Mouse (Mus musculus): ENCODE data around the gene Elovl2.
A peak's percentile ranks its signal among the peaks of the same experiment; 100 is the strongest.
"Not testable (repeated sequence)": the region's sequence is repeated elsewhere in the genome, so short reads cannot be mapped to it uniquely, and the experiment has no call there.

Elovl2 gene

GRCm38 (mm10) chr13:41220304-41220834 lies at the start of gene Elovl2:
Elovl2 (minus strand) TSS chr13:41220405.
- TF ChIP-seq NANOG (IDR thresholded peaks at IDR 0.05; ENCODE audit: borderline replicate concordance, low read length) (no peak), CTCF (conservative IDR thresholded peaks at IDR 0.05; ENCODE audit: low read length) (no peak; the same call in 1 of the 2 replicates), POU5F1 (IDR thresholded peaks at IDR 0.05; ENCODE audit: borderline replicate concordance, low read length) (no peak)
- peak within 1 kb of the TSS; percentile 85 for H3K4me3 ChIP-seq (replicated peaks; ENCODE audit: low read length)
- H3K27me3 ChIP-seq (ENCODE audit: insufficient read depth, low read length) = peaks cover 21% of the 10 kb centered on the region
- no peaks in the 10 kb centered on the region for H3K9me3 ChIP-seq (ENCODE audit: low read length)
- no peaks in the 10 kb centered on the region for H3K4me1 ChIP-seq (replicated peaks; ENCODE audit: low read depth, low read length)
- H3K36me3 ChIP-seq (ENCODE audit: insufficient read depth, low read length) = no peaks in the 10 kb centered on the region

DNA sequence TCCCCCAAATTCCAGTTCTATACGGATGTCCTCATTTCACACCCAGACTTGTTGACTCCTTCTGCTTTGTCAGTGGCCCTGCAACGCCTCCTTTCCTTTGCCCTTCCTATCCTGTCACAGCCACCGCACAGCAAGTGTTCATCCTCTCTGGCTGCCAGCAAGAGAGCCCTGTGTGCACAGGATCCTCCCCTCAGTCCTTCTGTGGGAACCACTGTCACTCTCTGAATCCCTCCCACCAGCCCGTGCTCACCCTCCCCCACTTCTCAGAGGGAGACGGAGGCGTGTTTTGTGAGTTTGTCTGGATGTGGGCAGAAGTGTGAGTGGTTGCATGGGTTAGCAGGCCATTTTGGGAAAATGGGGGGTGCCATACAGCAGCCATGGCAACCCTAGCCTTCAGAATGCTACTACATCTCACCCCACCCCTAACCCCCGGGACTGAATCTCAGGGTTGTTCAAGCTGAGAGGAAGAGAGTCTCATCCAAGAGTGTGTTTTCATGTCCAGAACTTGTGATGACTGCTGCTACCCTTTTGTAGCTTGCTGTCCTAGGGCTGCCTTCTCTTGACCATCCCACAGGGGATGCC lies 47.7 kb upstream of the Elovl2 start:
- Histone ChIP-seq H3K4me3 (replicated peaks; ENCODE audit: low read length) (no peak overlapping the region), H3K4me1 (replicated peaks; ENCODE audit: low read depth, low read length) (peaks cover 10% of the 10 kb centered on the region), H3K36me3 (ENCODE audit: insufficient read depth, low read length) (peaks cover 11% of the 10 kb centered on the region), H3K27me3 (ENCODE audit: insufficient read depth, low read length) (no peaks in the 10 kb centered on the region), H3K9me3 (ENCODE audit: low read length) (no peaks in the 10 kb centered on the region)
- TF ChIP-seq CTCF (conservative IDR thresholded peaks at IDR 0.05; ENCODE audit: low read length) = no peak
- TF ChIP-seq POU5F1 (IDR thresholded peaks at IDR 0.05; ENCODE audit: borderline replicate concordance, low read length) = no peak
- TF ChIP-seq NANOG (IDR thresholded peaks at IDR 0.05; ENCODE audit: borderline replicate concordance, low read length) = no peak

DNA sequence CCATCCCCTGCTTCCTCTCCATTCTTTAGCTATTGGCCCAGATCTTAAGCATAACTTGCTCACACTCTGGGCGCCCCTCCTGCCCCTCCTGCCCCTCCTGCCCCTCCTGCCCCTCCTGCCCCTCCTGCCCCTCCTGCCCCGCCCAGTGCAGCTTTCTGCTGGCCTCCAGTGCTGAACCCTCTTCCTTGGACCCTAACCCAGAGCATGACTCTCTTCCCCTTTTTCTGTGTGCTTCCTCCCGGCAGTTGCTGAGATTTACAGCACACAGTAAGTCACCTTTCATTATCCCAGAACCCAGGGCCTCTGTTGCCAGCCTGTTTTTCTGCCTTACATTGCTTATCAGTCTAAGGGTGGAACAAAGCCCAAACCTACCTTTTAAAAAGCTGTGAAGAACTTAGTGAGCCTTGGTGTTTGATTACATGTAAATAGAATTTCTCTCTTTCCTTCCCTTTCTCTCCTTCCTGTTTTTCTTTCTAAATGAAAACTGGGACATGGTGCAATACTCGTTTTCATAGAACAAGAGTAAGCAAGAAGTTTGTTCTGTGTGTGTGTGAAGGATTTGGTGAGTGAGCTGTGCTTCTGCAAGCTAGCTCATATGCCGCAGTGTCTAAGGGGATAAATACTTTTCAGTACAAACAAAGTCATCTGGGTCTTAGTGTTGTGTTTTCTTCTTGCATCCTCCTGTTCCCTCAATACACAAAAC lies 43.2 kb upstream of the Elovl2 start:
- Histone ChIP-seq H3K4me3 (replicated peaks; ENCODE audit: low read length) (no peak overlapping the region), H3K27me3 (ENCODE audit: insufficient read depth, low read length) (no peaks in the 10 kb centered on the region), H3K4me1 (replicated peaks; ENCODE audit: low read depth, low read length) (peaks cover 10% of the 10 kb centered on the region), H3K36me3 (ENCODE audit: insufficient read depth, low read length) (no peaks in the 10 kb centered on the region), H3K9me3 (ENCODE audit: low read length) (no peaks in the 10 kb centered on the region)
- TF ChIP-seq CTCF (conservative IDR thresholded peaks at IDR 0.05; ENCODE audit: low read length) (no peak), POU5F1 (IDR thresholded peaks at IDR 0.05; ENCODE audit: borderline replicate concordance, low read length) (no peak)

- H3K36me3 ChIP-seq (ENCODE audit: insufficient read depth, low read length); H3K9me3 ChIP-seq (ENCODE audit: low read length); H3K27me3 ChIP-seq (ENCODE audit: insufficient read depth, low read length); H3K4me3 ChIP-seq (replicated peaks; ENCODE audit: low read length); H3K4me1 ChIP-seq (replicated peaks; ENCODE audit: low read depth, low read length): not testable (repeated sequence)
These were observed 41.4 kb upstream of the Elovl2 start for GRCm38 (mm10) chr13:41261617-41262016.

DNA sequence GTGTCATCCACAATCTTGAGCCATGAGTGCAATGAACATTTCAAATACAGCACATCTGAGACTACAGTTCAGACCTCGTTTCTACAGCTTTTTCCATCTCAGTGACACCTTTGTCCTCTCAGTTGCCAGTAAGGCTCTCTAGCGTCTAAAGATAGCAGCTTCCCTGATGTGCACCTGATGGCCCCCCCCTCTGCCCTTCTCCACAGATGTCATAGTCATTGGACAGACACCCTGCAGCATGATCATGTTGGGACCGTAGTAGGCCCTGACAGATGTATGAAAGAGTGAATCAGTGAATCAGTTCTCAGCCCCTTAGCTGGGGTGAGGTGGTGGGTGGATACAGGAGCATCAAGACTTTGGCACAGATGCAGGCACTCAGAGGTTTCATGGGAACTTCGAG lies 37.6 kb upstream of the Elovl2 start:
- Histone ChIP-seq H3K4me1 (replicated peaks; ENCODE audit: low read depth, low read length) (peaks cover 6% of the 10 kb centered on the region), H3K9me3 (ENCODE audit: low read length) (no peaks in the 10 kb centered on the region), H3K4me3 (replicated peaks; ENCODE audit: low read length) (no peak overlapping the region), H3K27me3 (ENCODE audit: insufficient read depth, low read length) (no peaks in the 10 kb centered on the region), H3K36me3 (ENCODE audit: insufficient read depth, low read length) (no peaks in the 10 kb centered on the region)
- TF ChIP-seq CTCF (conservative IDR thresholded peaks at IDR 0.05; ENCODE audit: low read length) (no peak), POU5F1 (IDR thresholded peaks at IDR 0.05; ENCODE audit: borderline replicate concordance, low read length) (no peak), NANOG (IDR thresholded peaks at IDR 0.05; ENCODE audit: borderline replicate concordance, low read length) (no peak)

- no peaks in the 10 kb centered on the region for H3K9me3 ChIP-seq (ENCODE audit: low read length)
- no peak overlapping the region for H3K4me3 ChIP-seq (replicated peaks; ENCODE audit: low read length)
- TF ChIP-seq CTCF (conservative IDR thresholded peaks at IDR 0.05; ENCODE audit: low read length) = no peak
- no peak for TF ChIP-seq NANOG (IDR thresholded peaks at IDR 0.05; ENCODE audit: borderline replicate concordance, low read length)
- H3K36me3 ChIP-seq (ENCODE audit: insufficient read depth, low read length) = no peaks in the 10 kb centered on the region
- H3K4me1 ChIP-seq (replicated peaks; ENCODE audit: low read depth, low read length) = peaks cover 14% of the 10 kb centered on the region
- no peaks in the 10 kb centered on the region for H3K27me3 ChIP-seq (ENCODE audit: insufficient read depth, low read length)
These were observed 36.8 kb upstream of the Elovl2 start for GRCm38 (mm10) chr13:41256962-41257361.

DNA sequence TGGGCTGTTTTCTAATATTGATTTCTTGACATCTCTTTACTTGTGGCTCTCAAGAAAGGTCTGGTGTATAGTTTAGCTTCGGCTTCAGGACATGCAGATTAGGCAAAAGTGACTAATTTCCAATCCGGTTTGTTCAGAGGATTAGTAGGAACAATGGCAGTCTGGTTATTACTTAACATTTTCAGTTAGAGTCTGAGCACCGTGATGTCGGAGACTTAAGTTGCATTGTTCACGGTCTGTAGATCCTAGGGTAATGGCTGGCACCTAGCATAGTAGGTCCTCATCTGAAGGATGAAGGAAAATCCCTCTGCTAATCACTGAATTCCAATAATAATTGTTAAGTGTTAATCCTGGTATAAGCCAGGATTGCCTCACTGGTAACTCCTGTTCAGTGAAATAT lies 35.9 kb upstream of the Elovl2 start:
- no peaks in the 10 kb centered on the region for H3K27me3 ChIP-seq (ENCODE audit: insufficient read depth, low read length)
- H3K4me3 ChIP-seq (replicated peaks; ENCODE audit: low read length) = no peak overlapping the region
- no peaks in the 10 kb centered on the region for H3K36me3 ChIP-seq (ENCODE audit: insufficient read depth, low read length)
- H3K9me3 ChIP-seq (ENCODE audit: low read length) = no peaks in the 10 kb centered on the region
- H3K4me1 ChIP-seq (replicated peaks; ENCODE audit: low read depth, low read length) = peaks cover 23% of the 10 kb centered on the region
- TF ChIP-seq NANOG (IDR thresholded peaks at IDR 0.05; ENCODE audit: borderline replicate concordance, low read length) (no peak), POU5F1 (IDR thresholded peaks at IDR 0.05; ENCODE audit: borderline replicate concordance, low read length) (no peak), CTCF (conservative IDR thresholded peaks at IDR 0.05; ENCODE audit: low read length) (no peak)

DNA sequence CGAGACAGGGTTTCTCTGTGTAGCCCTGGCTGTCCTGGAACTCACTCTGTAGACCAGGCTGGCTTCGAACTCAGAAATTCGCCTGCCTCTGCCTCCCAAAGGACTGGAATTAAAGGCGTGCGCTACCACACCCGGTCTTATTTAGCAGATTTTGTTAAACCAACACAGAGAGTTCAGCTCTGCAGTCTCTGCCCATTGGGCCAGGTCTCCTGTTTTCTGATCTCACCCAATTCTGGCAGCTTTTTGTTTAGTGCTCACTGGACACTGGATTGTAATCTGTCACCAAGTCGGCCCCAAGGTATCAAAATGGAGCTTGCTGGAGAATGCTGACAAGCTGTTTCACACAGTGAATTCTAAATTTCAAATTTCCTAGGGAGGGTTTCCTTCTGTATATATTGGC lies 32.5 kb upstream of the Elovl2 start:
- Histone ChIP-seq H3K4me3 (replicated peaks; ENCODE audit: low read length) (no peak overlapping the region), H3K36me3 (ENCODE audit: insufficient read depth, low read length) (no peaks in the 10 kb centered on the region), H3K4me1 (replicated peaks; ENCODE audit: low read depth, low read length) (peaks cover 41% of the 10 kb centered on the region), H3K9me3 (ENCODE audit: low read length) (no peaks in the 10 kb centered on the region), H3K27me3 (ENCODE audit: insufficient read depth, low read length) (no peaks in the 10 kb centered on the region)
- TF ChIP-seq CTCF (conservative IDR thresholded peaks at IDR 0.05; ENCODE audit: low read length) (no peak), POU5F1 (IDR thresholded peaks at IDR 0.05; ENCODE audit: borderline replicate concordance, low read length) (no peak), NANOG (IDR thresholded peaks at IDR 0.05; ENCODE audit: borderline replicate concordance, low read length) (no peak)

DNA sequence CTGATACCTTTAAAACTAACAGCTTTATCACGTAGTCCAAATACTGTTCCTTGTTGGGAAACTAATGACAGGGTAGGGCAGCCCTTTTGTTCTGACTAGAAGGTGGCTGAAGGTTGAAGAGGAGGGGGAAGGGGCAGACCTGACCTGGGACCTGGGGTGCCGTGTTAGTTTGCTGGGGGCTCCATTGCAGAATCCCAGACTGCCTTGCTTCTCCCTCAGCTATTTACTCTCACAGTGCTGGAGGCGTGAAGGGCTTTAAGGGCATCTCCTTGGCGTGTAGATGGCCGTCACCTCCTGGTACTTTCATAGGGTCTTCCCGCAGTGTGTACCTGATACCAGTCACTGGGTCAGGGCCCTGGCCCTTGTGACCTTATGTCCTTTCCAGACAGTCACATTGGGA lies 31.9 kb upstream of the Elovl2 start:
- H3K9me3 ChIP-seq (ENCODE audit: low read length) = no peaks in the 10 kb centered on the region
- no peak for TF ChIP-seq CTCF (conservative IDR thresholded peaks at IDR 0.05; ENCODE audit: low read length)
- TF ChIP-seq NANOG (IDR thresholded peaks at IDR 0.05; ENCODE audit: borderline replicate concordance, low read length) = no peak
- TF ChIP-seq POU5F1 (IDR thresholded peaks at IDR 0.05; ENCODE audit: borderline replicate concordance, low read length) = no peak
- no peaks in the 10 kb centered on the region for H3K36me3 ChIP-seq (ENCODE audit: insufficient read depth, low read length)
- H3K4me1 ChIP-seq (replicated peaks; ENCODE audit: low read depth, low read length) = peaks cover 41% of the 10 kb centered on the region
- H3K4me3 ChIP-seq (replicated peaks; ENCODE audit: low read length) = 0 out of 2 replicates have a peak overlapping the region, but pooled peaks have one; percentile 20
- H3K27me3 ChIP-seq (ENCODE audit: insufficient read depth, low read length) = no peaks in the 10 kb centered on the region
